Mouse (Mus musculus) limb, embryonic 12.5 days (tissue): ENCODE measurements at regions not wholly inside any gene's neighbourhood (a gene's known extent, or its start where the extent isn't known, plus 50 kb on each side); places are given as distances from the start of the nearest gene placed in this dataset.

Experiments used
- ATAC-seq: fragments of 200-750 bp; cut with Nextera tagmentation; 2 replicates; pipeline ENCODE4 v1.8.0; 2017; ENCODE audit warnings: low read depth, moderate TSS enrichment; ENCODE audit not compliant: insufficient number of reproducible peaks, insufficient read depth, low FRiP score, low TSS enrichment
- H3K27ac ChIP-seq: fragments of 300-500 bp; sonication (generic); 2 replicates; pipeline ENCODE4 v1.5.1; 2016; ENCODE audit warnings: mild to moderate bottlenecking, moderate library complexity
- H3K27me3 ChIP-seq: fragments of 300-500 bp; sonication (generic); 2 replicates; pipeline ENCODE4 v1.6.1; 2016; ENCODE audit warnings: mild to moderate bottlenecking, moderate library complexity
- H3K36me3 ChIP-seq: fragments of 300-500 bp; sonication (generic); 2 replicates; pipeline ENCODE4 v1.6.1; 2016; ENCODE audit warnings: mild to moderate bottlenecking, moderate library complexity
- H3K4me1 ChIP-seq: fragments of 300-500 bp; sonication (generic); replicated peaks from 2 replicates; pipeline ENCODE4 v1.6.1; 2016
- H3K4me2 ChIP-seq: fragments of 300-500 bp; sonication (generic); 2 replicates; pipeline ENCODE4 v1.6.1; 2016; ENCODE audit warnings: mild to moderate bottlenecking, moderate library complexity
- H3K4me3 ChIP-seq: fragments of 300-500 bp; sonication (generic); replicated peaks from 2 replicates; pipeline ENCODE4 v1.5.1; 2016; ENCODE audit warnings: mild to moderate bottlenecking
- H3K9ac ChIP-seq: fragments of 300-500 bp; sonication (generic); replicated peaks from 2 replicates; pipeline ENCODE4 v1.6.1; 2016; ENCODE audit warnings: mild to moderate bottlenecking, moderate library complexity
- H3K9me3 ChIP-seq: fragments of 300-500 bp; sonication (generic); 2 replicates; pipeline ENCODE4 v1.6.1; 2016; ENCODE audit warnings: mild to moderate bottlenecking, moderate library complexity
- WGBS: fragments of 180-500 bp; shearing (Covaris S2); methylation state at CpG from one replicate; pipeline ENCODE4 v1.1.7; 2016; 5-methylcytosine and 5-hydroxymethylcytosine counted together

GRCm38 (mm10) chr16:7644363-7644762, 780.6 kb downstream of the Tmem114 start:
- H3K9me3 ChIP-seq: no peaks in the 10 kb centered on the region
- no peak for ATAC-seq
- H3K36me3 ChIP-seq: no peaks in the 10 kb centered on the region
- no peak overlapping the region for H3K4me2 ChIP-seq
- H3K4me3 ChIP-seq: no peak overlapping the region
- H3K4me1 ChIP-seq: 0 out of 2 replicates have a peak, but pooled peaks cover under 1% of the 10 kb centered on the region
- no peak overlapping the region for H3K27ac ChIP-seq
- no peaks in the 10 kb centered on the region for H3K27me3 ChIP-seq
- H3K9ac ChIP-seq: no peak overlapping the region

GRCm38 (mm10) chr16:7638955-7639755, 785.8 kb downstream of the Tmem114 start:
- 75% methylated on average over 15 of the region's 15 CpGs for WGBS
- no peak overlapping the region for H3K4me2 ChIP-seq
- 0 out of 2 replicates have a peak, but pooled peaks cover 7% of the 10 kb centered on the region for H3K4me1 ChIP-seq
- no peak overlapping the region for H3K4me3 ChIP-seq
- H3K9me3 ChIP-seq: no peaks in the 10 kb centered on the region
- H3K27me3 ChIP-seq: no peaks in the 10 kb centered on the region
- no peak for ATAC-seq
- no peaks in the 10 kb centered on the region for H3K36me3 ChIP-seq
- H3K9ac ChIP-seq: no peak overlapping the region
- H3K27ac ChIP-seq: no peak overlapping the region

GRCm38 (mm10) chr16:7637993-7638392, 786.9 kb downstream of the Tmem114 start:
- no peak for ATAC-seq
- H3K4me2 ChIP-seq: no peak overlapping the region
- no peaks in the 10 kb centered on the region for H3K9me3 ChIP-seq
- H3K36me3 ChIP-seq: no peaks in the 10 kb centered on the region
- no peak overlapping the region for H3K27ac ChIP-seq
- H3K4me3 ChIP-seq: no peak overlapping the region
- H3K4me1 ChIP-seq: 0 out of 2 replicates have a peak, but pooled peaks cover 7% of the 10 kb centered on the region
- H3K9ac ChIP-seq: no peak overlapping the region
- no peaks in the 10 kb centered on the region for H3K27me3 ChIP-seq

GRCm38 (mm10) chr16:7637121-7637700, 787.7 kb downstream of the Tmem114 start:
- H3K27ac ChIP-seq: no peak overlapping the region
- no peaks in the 10 kb centered on the region for H3K9me3 ChIP-seq
- H3K4me2 ChIP-seq: no peak overlapping the region
- no peak overlapping the region for H3K4me3 ChIP-seq
- 0 out of 2 replicates have a peak, but pooled peaks cover 7% of the 10 kb centered on the region for H3K4me1 ChIP-seq
- no peak for ATAC-seq
- H3K36me3 ChIP-seq: no peaks in the 10 kb centered on the region
- 83% methylated on average over 5 of the region's 5 CpGs for WGBS
- H3K27me3 ChIP-seq: no peaks in the 10 kb centered on the region
- no peak overlapping the region for H3K9ac ChIP-seq

GRCm38 (mm10) chr16:7636326-7636725, 788.6 kb downstream of the Tmem114 start:
- no peaks in the 10 kb centered on the region for H3K36me3 ChIP-seq
- H3K27ac ChIP-seq: no peak overlapping the region
- no peak overlapping the region for H3K9ac ChIP-seq
- no peak for ATAC-seq
- H3K27me3 ChIP-seq: no peaks in the 10 kb centered on the region
- H3K4me1 ChIP-seq: 0 out of 2 replicates have a peak, but pooled peaks cover 7% of the 10 kb centered on the region
- no peaks in the 10 kb centered on the region for H3K9me3 ChIP-seq
- WGBS: 53% methylated on average over 5 of the region's 5 CpGs
- no peak overlapping the region for H3K4me3 ChIP-seq
- no peak overlapping the region for H3K4me2 ChIP-seq

- no peak overlapping the region for H3K9ac ChIP-seq
- H3K9me3 ChIP-seq: no peaks in the 10 kb centered on the region
- H3K36me3 ChIP-seq: no peaks in the 10 kb centered on the region
- no peak overlapping the region for H3K27ac ChIP-seq
- no peaks in the 10 kb centered on the region for H3K27me3 ChIP-seq
- H3K4me2 ChIP-seq: no peak overlapping the region
- H3K4me3 ChIP-seq: no peak overlapping the region
- WGBS: 16% methylated on average over 5 of the region's 5 CpGs
- H3K4me1 ChIP-seq: no peaks in the 10 kb centered on the region
- ATAC-seq: no peak
Observed at GRCm38 (mm10) chr16:7632474-7632873, 792.5 kb downstream of the Tmem114 start.

GRCm38 (mm10) chr16:7628351-7628750, 796.6 kb downstream of the Tmem114 start:
- no peaks in the 10 kb centered on the region for H3K36me3 ChIP-seq
- H3K9me3 ChIP-seq: no peaks in the 10 kb centered on the region
- no peak overlapping the region for H3K9ac ChIP-seq
- H3K4me1 ChIP-seq: no peaks in the 10 kb centered on the region
- no peak overlapping the region for H3K4me2 ChIP-seq
- H3K4me3 ChIP-seq: no peak overlapping the region
- 85% methylated on average over 8 of the region's 8 CpGs for WGBS
- no peaks in the 10 kb centered on the region for H3K27me3 ChIP-seq
- ATAC-seq: no peak
- H3K27ac ChIP-seq: no peak overlapping the region

- 0 out of 2 replicates have a peak, but pooled peaks cover 3% of the 10 kb centered on the region for H3K4me1 ChIP-seq
- ATAC-seq: no peak
- no peak overlapping the region for H3K4me3 ChIP-seq
- no peak overlapping the region for H3K4me2 ChIP-seq
- H3K36me3 ChIP-seq: no peaks in the 10 kb centered on the region
- 71% methylated on average over 2 of the region's 2 CpGs for WGBS
- H3K9ac ChIP-seq: no peak overlapping the region
- no peak overlapping the region for H3K27ac ChIP-seq
- no peaks in the 10 kb centered on the region for H3K27me3 ChIP-seq
- H3K9me3 ChIP-seq: no peaks in the 10 kb centered on the region
Observed at GRCm38 (mm10) chr16:7606602-7607001, 818.3 kb downstream of the Tmem114 start.

- no peak for ATAC-seq
- no peaks in the 10 kb centered on the region for H3K27me3 ChIP-seq
- H3K9me3 ChIP-seq: no peaks in the 10 kb centered on the region
- H3K4me1 ChIP-seq: 0 out of 2 replicates have a peak, but pooled peaks cover 3% of the 10 kb centered on the region
- no peak overlapping the region for H3K9ac ChIP-seq
- no peak overlapping the region for H3K27ac ChIP-seq
- WGBS: 55% methylated on average over 1 of the region's 1 CpGs
- no peak overlapping the region for H3K4me2 ChIP-seq
- no peaks in the 10 kb centered on the region for H3K36me3 ChIP-seq
- no peak overlapping the region for H3K4me3 ChIP-seq
Observed at GRCm38 (mm10) chr16:7602428-7602827, 822.5 kb downstream of the Tmem114 start.

GRCm38 (mm10) chr16:7574879-7575278, 850.1 kb downstream of the Tmem114 start:
- no peaks in the 10 kb centered on the region for H3K36me3 ChIP-seq
- ATAC-seq: no peak
- no peaks in the 10 kb centered on the region for H3K27me3 ChIP-seq
- H3K4me2 ChIP-seq: no peak overlapping the region
- peaks cover 9% of the 10 kb centered on the region; the same call in 1 of the 2 replicates for H3K4me1 ChIP-seq
- H3K9ac ChIP-seq: no peak overlapping the region
- H3K4me3 ChIP-seq: no peak overlapping the region
- peak overlapping the region; percentile 13; the same call in 1 of the 2 replicates for H3K27ac ChIP-seq
- 32% methylated on average over 3 of the region's 3 CpGs for WGBS
- no peaks in the 10 kb centered on the region for H3K9me3 ChIP-seq

GRCm38 (mm10) chr16:7560841-7561240, 864.1 kb downstream of the Tmem114 start:
- H3K4me1 ChIP-seq: no peaks in the 10 kb centered on the region
- no peak overlapping the region for H3K9ac ChIP-seq
- no peak overlapping the region for H3K27ac ChIP-seq
- H3K27me3 ChIP-seq: no peaks in the 10 kb centered on the region
- ATAC-seq: no peak
- H3K36me3 ChIP-seq: no peaks in the 10 kb centered on the region
- H3K9me3 ChIP-seq: 0 out of 2 replicates have a peak, but pooled peaks cover under 1% of the 10 kb centered on the region
- no peak overlapping the region for H3K4me3 ChIP-seq
- 61% methylated on average over 2 of the region's 2 CpGs for WGBS
- no peak overlapping the region for H3K4me2 ChIP-seq
